Mouse (Mus musculus): Measurements from ENCODE around the gene Cracr2b. TPM values are rescaled to one million over a fixed set of nuclear protein-coding genes. Genes with fewer than 3 reads are reported as not detected.

Cracr2b gene
- total and polyA plus RNA-seq, 3 experiments: 15.4 to 35.0 (median 19.4) TPM

DNA sequence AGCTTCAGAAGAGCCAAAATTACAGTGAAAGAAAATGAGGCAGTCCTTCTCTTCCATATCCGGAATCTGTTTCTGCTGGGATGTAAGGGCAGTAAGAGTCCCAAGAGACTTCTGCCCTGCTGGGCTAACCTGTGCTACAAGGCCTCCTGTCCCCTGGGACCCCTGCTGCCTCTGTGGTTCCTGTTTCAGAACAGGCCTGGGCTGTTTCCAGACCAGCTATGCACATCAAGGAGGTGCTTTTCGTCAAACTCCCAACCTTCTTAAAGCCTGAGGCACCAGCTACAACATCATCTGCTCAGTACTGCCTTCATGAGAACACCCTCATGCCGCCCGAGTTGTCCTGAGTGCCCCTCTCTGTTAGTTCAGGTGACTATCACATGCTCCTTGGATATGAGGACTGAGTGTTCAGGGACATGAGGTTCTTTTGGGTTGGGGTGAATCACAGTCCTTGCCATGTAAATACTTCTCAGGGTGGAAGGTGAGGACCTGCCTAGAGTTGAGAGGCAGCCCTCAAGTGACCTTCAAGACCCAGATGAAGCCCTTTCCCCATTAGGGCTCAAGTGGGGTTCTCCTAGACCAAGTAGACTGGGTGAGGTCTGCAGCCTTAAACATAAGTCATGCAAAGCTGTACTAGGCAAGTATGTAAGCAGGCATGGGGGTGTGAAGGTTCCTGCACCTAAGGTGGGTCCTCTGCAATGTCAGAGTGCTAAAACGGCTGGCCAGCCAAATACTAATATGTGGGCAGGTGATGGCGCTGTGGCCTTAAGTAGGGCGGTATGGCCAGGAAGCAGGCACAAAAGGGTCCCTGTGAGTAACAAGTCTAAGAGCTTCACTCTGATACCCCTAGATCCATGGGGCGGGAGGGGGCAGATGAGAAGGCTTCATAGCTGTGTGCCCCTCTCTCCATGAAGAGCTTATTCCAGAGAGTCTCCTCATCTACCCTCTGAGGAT is 42.9 kb upstream of the Cracr2b start:
- no peak for TF ChIP-seq EP300 (IDR thresholded peaks at IDR 0.05; ENCODE audit: insufficient read depth, low read depth, low read length)
- TF ChIP-seq CTCF (IDR thresholded peaks at IDR 0.05): peak; percentile 41
- DNase-seq: peak in 1 of 2 experiments; percentile 18
- H3K27ac ChIP-seq: no peak overlapping the region
- H3K4me1 ChIP-seq (ENCODE audit: control insufficient read depth, insufficient read depth, low read length): no peaks in the 10 kb centered on the region; the same call in 1 of the 2 replicates
- no peak overlapping the region for H3K4me3 ChIP-seq
- H3K9ac ChIP-seq (ENCODE audit: low read depth, low read length): no peak overlapping the region
- intact Hi-C loops (cut with DNase I): no loop called here
- H3K79me2 ChIP-seq (replicated peaks; ENCODE audit: control insufficient read depth, insufficient read depth, low read length): no peaks in the 10 kb centered on the region
- WGBS: 69% methylated on average over 8 of the region's 8 CpGs
- no peaks in the 10 kb centered on the region for H3K27me3 ChIP-seq (ENCODE audit: control insufficient read depth, insufficient read depth, low read length)
- H3K36me3 ChIP-seq (ENCODE audit: control insufficient read depth, insufficient read depth, low read length): no peaks in the 10 kb centered on the region

DNA sequence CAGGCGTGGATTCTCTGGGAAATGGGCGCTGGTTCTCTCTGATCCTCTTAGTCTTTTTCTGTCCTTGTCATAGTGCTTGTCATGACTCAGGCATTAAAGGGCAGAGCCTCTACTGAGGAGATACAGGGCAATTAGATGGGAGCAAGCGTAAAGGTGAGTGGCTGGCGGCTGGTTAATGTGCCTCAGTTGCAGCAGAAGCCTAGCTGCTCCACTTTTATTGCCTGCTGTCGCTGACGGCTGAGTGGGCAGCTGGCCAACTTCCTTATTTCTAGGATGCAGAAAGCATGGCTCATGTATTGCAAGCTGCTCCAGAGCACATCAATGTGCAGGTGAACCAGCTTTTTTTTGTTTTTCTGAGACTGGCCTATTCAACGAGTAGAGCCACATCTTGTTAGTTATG is 41.9 kb upstream of the Cracr2b start:
- Histone ChIP-seq H3K36me3 (ENCODE audit: control insufficient read depth, insufficient read depth, low read length) (no peaks in the 10 kb centered on the region), H3K4me3 (no peak overlapping the region), H3K4me1 (ENCODE audit: control insufficient read depth, insufficient read depth, low read length) (no peaks in the 10 kb centered on the region; the same call in 1 of the 2 replicates), H3K79me2 (replicated peaks; ENCODE audit: control insufficient read depth, insufficient read depth, low read length) (no peaks in the 10 kb centered on the region), H3K9ac (ENCODE audit: low read depth, low read length) (no peak overlapping the region), H3K27ac (no peak overlapping the region), H3K27me3 (ENCODE audit: control insufficient read depth, insufficient read depth, low read length) (no peaks in the 10 kb centered on the region)
- peak in 1 of 2 experiments; percentile 41 for DNase-seq
- TF ChIP-seq POLR2A (IDR thresholded peaks at IDR 0.05; ENCODE audit: insufficient read depth, low read depth, low read length): no peak
- TF ChIP-seq CTCF (IDR thresholded peaks at IDR 0.05): no peak
- no peak for TF ChIP-seq EP300 (IDR thresholded peaks at IDR 0.05; ENCODE audit: insufficient read depth, low read depth, low read length)
- intact Hi-C loops (cut with DNase I): no loop called here
- 61% methylated on average over 7 of the region's 7 CpGs for WGBS

DNA sequence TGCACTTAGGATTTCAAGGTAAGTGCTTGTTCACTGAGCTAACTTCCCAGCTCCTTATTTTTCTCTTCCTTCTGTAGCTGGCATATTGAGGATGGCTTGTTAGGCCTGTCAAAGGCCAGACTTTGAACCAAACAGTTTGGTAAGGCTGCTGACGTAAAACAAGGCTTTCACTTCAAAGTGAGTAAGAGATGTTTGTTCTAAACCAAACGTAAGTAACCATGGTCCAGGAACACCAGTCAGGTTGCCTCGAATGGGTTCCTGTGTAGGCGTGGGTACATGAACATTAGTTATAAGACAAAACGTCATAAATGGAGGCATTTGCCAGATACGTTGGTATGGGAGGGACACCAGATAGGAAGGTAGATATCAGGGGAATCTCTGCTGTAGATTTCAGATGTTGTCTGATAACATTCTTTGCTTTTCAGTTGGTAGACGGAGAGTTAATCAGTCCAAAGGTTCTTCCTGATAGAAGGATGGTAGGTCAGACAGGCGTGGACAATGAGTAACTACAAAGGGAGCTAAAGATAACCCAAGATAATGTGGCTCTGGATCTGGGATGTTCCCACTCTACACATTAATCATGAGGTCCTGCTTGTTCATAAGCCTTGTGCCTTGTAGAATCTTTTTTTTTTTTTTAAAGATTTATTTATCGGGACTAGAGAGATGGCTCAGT is 40.7 kb upstream of the Cracr2b start:
- Histone ChIP-seq H3K36me3 (ENCODE audit: control insufficient read depth, insufficient read depth, low read length) (no peaks in the 10 kb centered on the region), H3K27ac (no peak overlapping the region), H3K4me3 (no peak overlapping the region), H3K79me2 (replicated peaks; ENCODE audit: control insufficient read depth, insufficient read depth, low read length) (no peaks in the 10 kb centered on the region), H3K9ac (ENCODE audit: low read depth, low read length) (no peak overlapping the region), H3K27me3 (ENCODE audit: control insufficient read depth, insufficient read depth, low read length) (no peaks in the 10 kb centered on the region), H3K4me1 (ENCODE audit: control insufficient read depth, insufficient read depth, low read length) (no peaks in the 10 kb centered on the region)
- 73% methylated on average over 9 of the region's 9 CpGs for WGBS
- no peak for TF ChIP-seq POLR2A (IDR thresholded peaks at IDR 0.05; ENCODE audit: insufficient read depth, low read depth, low read length)
- TF ChIP-seq CTCF (IDR thresholded peaks at IDR 0.05): no peak
- TF ChIP-seq EP300 (IDR thresholded peaks at IDR 0.05; ENCODE audit: insufficient read depth, low read depth, low read length): no peak
- intact Hi-C loops (cut with DNase I): no loop called here
- no peak for DNase-seq

DNA sequence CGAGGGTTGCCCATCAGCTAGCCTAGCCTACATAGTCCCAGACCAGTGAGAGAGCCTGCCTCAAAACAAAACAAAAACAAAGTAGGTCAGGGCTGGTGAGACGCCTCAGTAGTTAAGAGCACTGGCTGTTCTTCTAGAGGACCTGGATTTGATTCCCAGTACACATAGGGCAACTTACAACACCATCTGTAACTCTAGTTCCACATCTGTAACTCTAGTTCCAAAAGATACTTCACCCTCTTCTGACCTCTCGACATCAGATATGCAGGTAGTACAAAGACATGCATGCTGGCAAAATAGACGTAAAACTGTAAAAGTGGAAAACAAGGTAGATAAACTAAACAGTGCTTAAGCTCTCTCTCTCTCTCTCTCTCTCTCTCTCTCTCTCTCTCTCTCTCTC is 37.1 kb upstream of the Cracr2b start:
- TF ChIP-seq CTCF (IDR thresholded peaks at IDR 0.05): no peak
- no peak for TF ChIP-seq EP300 (IDR thresholded peaks at IDR 0.05; ENCODE audit: insufficient read depth, low read depth, low read length)
- no peak for TF ChIP-seq POLR2A (IDR thresholded peaks at IDR 0.05; ENCODE audit: insufficient read depth, low read depth, low read length)
- Histone ChIP-seq H3K36me3 (ENCODE audit: control insufficient read depth, insufficient read depth, low read length) (no peaks in the 10 kb centered on the region), H3K4me1 (ENCODE audit: control insufficient read depth, insufficient read depth, low read length) (no peaks in the 10 kb centered on the region), H3K4me3 (no peak overlapping the region), H3K27me3 (ENCODE audit: control insufficient read depth, insufficient read depth, low read length) (no peaks in the 10 kb centered on the region), H3K27ac (no peak overlapping the region), H3K79me2 (replicated peaks; ENCODE audit: control insufficient read depth, insufficient read depth, low read length) (no peaks in the 10 kb centered on the region), H3K9ac (ENCODE audit: low read depth, low read length) (no peak overlapping the region)
- intact Hi-C loops (cut with DNase I): no loop called here
- DNase-seq: no peak
- WGBS: 69% methylated on average over 4 of the region's 4 CpGs

DNA sequence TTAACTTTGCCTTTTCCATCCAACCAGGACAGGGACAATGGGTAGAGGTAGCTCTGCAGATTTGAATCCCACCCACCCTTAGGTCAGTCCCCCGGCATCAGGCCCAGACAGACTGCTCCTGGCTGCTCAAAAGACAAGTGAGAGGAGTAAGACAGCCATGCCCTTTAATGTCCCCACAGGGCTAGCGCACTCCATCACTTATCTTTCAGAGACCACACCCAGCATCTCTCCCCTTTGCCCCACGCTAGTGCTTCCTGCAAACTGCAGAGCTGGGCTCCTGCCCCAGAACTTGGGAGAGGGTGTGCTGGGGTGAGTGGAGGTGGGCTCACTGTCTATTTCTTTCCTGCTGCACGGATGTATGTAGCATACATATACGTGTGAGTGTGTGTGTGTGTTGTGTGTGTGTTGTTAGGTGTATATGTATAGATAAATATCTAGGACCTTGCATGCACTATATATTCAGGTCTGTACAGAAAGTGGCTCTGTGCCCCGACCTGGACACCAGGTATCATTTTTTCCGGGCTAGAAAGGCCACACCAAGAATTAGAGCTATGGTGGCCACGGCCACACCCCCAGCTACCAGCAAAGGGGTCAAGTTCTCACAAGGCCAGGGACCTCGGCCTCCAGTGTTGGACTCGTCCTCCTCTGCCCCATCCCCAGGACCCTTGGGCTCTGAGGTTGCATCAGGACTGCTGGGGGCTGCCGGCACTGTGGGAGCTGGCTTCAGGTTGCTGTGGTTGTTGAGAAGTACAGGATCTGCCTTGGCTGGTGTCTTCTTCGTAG is 33.8 kb upstream of the Cracr2b start:
- WGBS: 78% methylated on average over 12 of the region's 12 CpGs
- no peak for DNase-seq
- H3K9ac ChIP-seq (ENCODE audit: low read depth, low read length): no peak overlapping the region
- TF ChIP-seq POLR2A (IDR thresholded peaks at IDR 0.05; ENCODE audit: insufficient read depth, low read depth, low read length) (no peak), EP300 (IDR thresholded peaks at IDR 0.05; ENCODE audit: insufficient read depth, low read depth, low read length) (no peak), CTCF (IDR thresholded peaks at IDR 0.05) (no peak)
- intact Hi-C loops (cut with DNase I): no loop called here
- H3K4me3 ChIP-seq: no peak overlapping the region
- H3K27me3 ChIP-seq (ENCODE audit: control insufficient read depth, insufficient read depth, low read length): no peaks in the 10 kb centered on the region
- H3K79me2 ChIP-seq (replicated peaks; ENCODE audit: control insufficient read depth, insufficient read depth, low read length): no peaks in the 10 kb centered on the region
- H3K4me1 ChIP-seq (ENCODE audit: control insufficient read depth, insufficient read depth, low read length): no peaks in the 10 kb centered on the region
- no peak overlapping the region for H3K27ac ChIP-seq
- H3K36me3 ChIP-seq (ENCODE audit: control insufficient read depth, insufficient read depth, low read length): no peaks in the 10 kb centered on the region
